Mouse (Mus musculus): ENCODE data around the gene Clybl. TPM values are rescaled to one million over a fixed set of nuclear protein-coding genes. Genes with fewer than 3 reads are reported as not detected.

The Clybl gene
- polyA plus RNA-seq, 1 experiment = 40.6 TPM

DNA sequence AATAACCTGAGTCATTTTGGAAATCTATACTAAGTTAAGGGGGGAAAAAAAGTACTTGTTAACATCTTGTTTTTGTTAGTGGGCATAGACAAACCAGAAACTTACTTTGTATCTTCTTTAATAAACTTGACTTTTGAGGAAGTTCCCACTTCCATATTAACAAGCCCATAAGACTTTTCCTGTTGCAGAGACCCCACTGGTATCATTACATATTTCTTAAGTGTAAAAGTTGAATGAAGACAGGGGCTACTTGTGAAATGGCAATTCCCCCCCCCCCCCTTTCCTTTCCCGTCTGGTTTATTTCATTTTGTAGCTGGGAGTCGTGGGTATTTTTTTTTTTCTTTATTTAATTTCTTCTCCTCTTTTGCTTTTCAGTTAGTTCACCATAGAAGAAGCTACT lies 115.4 kb downstream of the Clybl start:
- no peaks in the 10 kb centered on the region for H3K27me3 ChIP-seq (ENCODE audit: control insufficient read depth, insufficient read depth, low read length)

DNA sequence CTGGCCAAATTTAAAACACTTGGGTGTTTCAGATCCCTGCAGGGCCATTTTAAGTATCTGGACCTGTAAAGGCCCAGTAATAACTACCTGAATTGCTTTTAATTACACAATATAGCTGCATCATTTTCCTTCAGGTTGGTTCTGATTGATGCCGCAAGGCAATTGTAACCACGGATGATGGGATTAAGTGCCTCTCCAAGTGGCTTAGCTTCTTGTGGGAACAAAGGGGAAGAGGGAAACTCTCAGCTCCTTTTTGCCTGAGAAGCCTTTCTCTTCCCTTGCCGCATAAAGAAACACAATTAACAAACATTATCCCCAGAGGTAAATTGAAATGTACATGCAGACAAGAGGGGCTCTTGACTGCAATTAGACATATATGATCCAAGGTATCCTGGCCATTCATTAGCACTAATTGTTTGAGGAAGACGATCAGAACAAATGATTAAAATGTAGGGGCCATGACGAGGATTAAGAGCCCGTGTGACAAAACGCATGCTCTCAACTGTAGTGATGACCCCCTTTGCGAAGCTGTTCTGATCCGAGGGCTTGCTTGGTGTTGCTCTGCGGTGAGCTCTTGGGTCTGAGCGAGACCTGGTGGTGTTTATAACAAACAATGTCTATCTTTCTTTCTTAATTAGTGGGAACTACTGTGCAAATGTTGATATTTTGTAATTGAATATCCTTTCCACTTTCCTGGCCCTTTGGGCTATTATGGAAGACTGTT lies 116.0 kb downstream of the Clybl start:
- no peaks in the 10 kb centered on the region for H3K27me3 ChIP-seq (ENCODE audit: control insufficient read depth, insufficient read depth, low read length)
- 80% methylated on average over 11 of the region's 11 CpGs for WGBS

More for the DNA sequence above, 115.4 kb downstream of the Clybl start:
- 80% methylated on average over 2 of the region's 2 CpGs for WGBS
- no peak for DNase-seq
- no peak overlapping the region for H3K27ac ChIP-seq (ENCODE audit: insufficient read depth, low read length)
- H3K4me1 ChIP-seq (ENCODE audit: control insufficient read depth, insufficient read depth, low read length) = no peaks in the 10 kb centered on the region
- no peak overlapping the region for H3K4me3 ChIP-seq (replicated peaks; ENCODE audit: insufficient read depth, low read depth, low read length)
- TF ChIP-seq POLR2A (IDR thresholded peaks at IDR 0.05; ENCODE audit: borderline replicate concordance, insufficient read depth, low read length) (no peak), CTCF (IDR thresholded peaks at IDR 0.05; ENCODE audit: borderline replicate concordance, insufficient read depth, low read depth, low read length) (no peak)

DNA sequence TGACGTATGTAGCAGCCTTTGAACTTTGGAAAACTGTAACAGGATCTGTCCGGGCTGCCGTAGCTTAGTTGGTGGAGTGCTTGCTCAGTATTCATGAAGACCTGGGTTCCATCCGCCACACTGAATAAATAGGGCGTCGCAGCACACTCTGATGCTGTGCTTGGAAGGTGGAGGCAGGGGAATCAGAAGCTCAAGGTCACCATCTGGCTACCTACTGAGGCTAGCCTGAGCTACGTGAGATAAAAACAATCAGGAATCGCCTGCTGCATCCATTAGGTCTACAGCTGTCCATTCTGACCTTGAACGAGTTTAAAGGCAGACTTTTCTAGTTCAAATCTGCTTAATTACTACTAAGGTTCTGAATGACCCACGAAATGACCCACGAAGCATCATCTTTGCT lies 118.8 kb downstream of the Clybl start:
- H3K27ac ChIP-seq (ENCODE audit: insufficient read depth, low read length) = no peak overlapping the region
- no peak for DNase-seq
- no peak for TF ChIP-seq POLR2A (IDR thresholded peaks at IDR 0.05; ENCODE audit: borderline replicate concordance, insufficient read depth, low read length)
- H3K4me1 ChIP-seq (ENCODE audit: control insufficient read depth, insufficient read depth, low read length) = no peaks in the 10 kb centered on the region
- 88% methylated on average over 11 of the region's 11 CpGs for WGBS
- H3K4me3 ChIP-seq (replicated peaks; ENCODE audit: insufficient read depth, low read depth, low read length) = no peak overlapping the region
- no peaks in the 10 kb centered on the region for H3K27me3 ChIP-seq (ENCODE audit: control insufficient read depth, insufficient read depth, low read length)

More for the DNA sequence above, 116.0 kb downstream of the Clybl start:
- Histone ChIP-seq H3K4me1 (ENCODE audit: control insufficient read depth, insufficient read depth, low read length) (no peaks in the 10 kb centered on the region), H3K4me3 (replicated peaks; ENCODE audit: insufficient read depth, low read depth, low read length) (no peak overlapping the region), H3K27ac (ENCODE audit: insufficient read depth, low read length) (no peak overlapping the region)
- DNase-seq = no peak
- no peak for TF ChIP-seq POLR2A (IDR thresholded peaks at IDR 0.05; ENCODE audit: borderline replicate concordance, insufficient read depth, low read length)
- TF ChIP-seq CTCF (IDR thresholded peaks at IDR 0.05; ENCODE audit: borderline replicate concordance, insufficient read depth, low read depth, low read length) = no peak

DNA sequence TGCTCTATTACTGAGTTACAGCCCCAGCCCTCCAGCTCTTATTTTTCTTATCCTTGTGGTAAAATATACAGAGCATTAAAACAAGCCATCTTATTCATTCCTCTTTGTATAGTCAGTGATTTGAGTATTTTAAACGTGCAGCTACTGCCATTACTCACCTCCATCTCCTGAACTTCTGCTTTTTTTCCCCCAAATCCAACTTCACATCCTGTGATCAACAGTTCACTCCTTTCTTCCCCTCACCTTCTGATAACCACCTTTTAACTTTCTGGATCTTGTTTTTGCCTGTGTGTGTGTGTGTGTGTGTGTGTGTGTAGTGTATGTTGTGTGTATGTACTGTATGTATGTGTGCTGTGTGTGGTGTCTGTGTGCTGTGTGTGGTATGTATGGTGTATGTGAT lies 122.3 kb downstream of the Clybl start:
- H3K4me3 ChIP-seq (replicated peaks; ENCODE audit: insufficient read depth, low read depth, low read length) = no peak overlapping the region
- DNase-seq = no peak
- no peaks in the 10 kb centered on the region for H3K27me3 ChIP-seq (ENCODE audit: control insufficient read depth, insufficient read depth, low read length)
- 73% methylated on average over 1 of the region's 1 CpGs for WGBS
- no peak for TF ChIP-seq POLR2A (IDR thresholded peaks at IDR 0.05; ENCODE audit: borderline replicate concordance, insufficient read depth, low read length)
- TF ChIP-seq CTCF (IDR thresholded peaks at IDR 0.05; ENCODE audit: borderline replicate concordance, insufficient read depth, low read depth, low read length) = no peak
- H3K27ac ChIP-seq (ENCODE audit: insufficient read depth, low read length) = no peak overlapping the region
- no peaks in the 10 kb centered on the region for H3K4me1 ChIP-seq (ENCODE audit: control insufficient read depth, insufficient read depth, low read length)

DNA sequence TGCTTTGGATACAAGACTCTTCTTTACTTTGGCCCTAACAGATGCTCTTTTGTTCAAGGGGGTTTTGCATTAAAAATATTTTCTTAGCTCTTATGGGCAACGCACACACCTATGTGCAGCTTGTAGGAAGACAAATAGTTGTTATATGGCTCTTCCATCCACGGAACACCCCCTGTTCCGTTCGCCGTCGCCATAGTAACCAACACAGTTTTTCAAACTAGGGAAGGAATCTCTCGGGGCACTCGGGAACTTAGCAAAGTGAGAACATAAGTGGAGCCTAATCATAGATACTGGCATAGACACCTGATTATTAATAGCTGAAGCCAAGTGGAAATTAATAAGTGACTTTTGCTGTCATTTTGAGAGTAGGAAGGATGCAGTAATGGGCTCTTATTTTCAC lies 123.6 kb downstream of the Clybl start:
- no peaks in the 10 kb centered on the region for H3K4me1 ChIP-seq (ENCODE audit: control insufficient read depth, insufficient read depth, low read length)
- H3K27ac ChIP-seq (ENCODE audit: insufficient read depth, low read length) = no peak overlapping the region
- H3K27me3 ChIP-seq (ENCODE audit: control insufficient read depth, insufficient read depth, low read length) = no peaks in the 10 kb centered on the region
- 71% methylated on average over 8 of the region's 8 CpGs for WGBS
- TF ChIP-seq POLR2A (IDR thresholded peaks at IDR 0.05; ENCODE audit: borderline replicate concordance, insufficient read depth, low read length) (no peak), CTCF (IDR thresholded peaks at IDR 0.05; ENCODE audit: borderline replicate concordance, insufficient read depth, low read depth, low read length) (no peak)
- H3K4me3 ChIP-seq (replicated peaks; ENCODE audit: insufficient read depth, low read depth, low read length) = no peak overlapping the region
- no peak for DNase-seq

DNA sequence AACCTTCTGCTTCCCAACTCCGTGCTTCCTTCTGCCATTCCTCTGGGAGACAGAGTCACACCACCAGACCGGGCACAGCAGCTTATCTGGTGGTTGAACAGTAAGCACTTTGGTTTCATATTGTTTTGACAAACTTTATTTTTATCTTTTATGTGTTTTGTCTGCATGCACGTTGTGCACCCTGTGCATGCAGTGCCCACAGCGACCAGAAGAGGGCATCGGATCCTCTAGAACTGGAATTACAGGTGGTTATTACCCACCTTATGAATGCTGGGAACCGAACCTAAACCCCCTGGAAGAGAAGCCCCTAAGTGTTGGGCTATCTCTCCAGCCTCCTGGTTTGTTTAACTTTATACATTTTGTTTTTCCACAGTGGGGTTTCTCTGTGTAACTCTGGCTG lies 130.9 kb downstream of the Clybl start:
- WGBS = 97% methylated on average over 6 of the region's 6 CpGs
- H3K27me3 ChIP-seq (ENCODE audit: control insufficient read depth, insufficient read depth, low read length) = no peaks in the 10 kb centered on the region
- no peaks in the 10 kb centered on the region for H3K4me1 ChIP-seq (ENCODE audit: control insufficient read depth, insufficient read depth, low read length)
- no peak for DNase-seq
- TF ChIP-seq POLR2A (IDR thresholded peaks at IDR 0.05; ENCODE audit: borderline replicate concordance, insufficient read depth, low read length) = no peak
- TF ChIP-seq CTCF (IDR thresholded peaks at IDR 0.05; ENCODE audit: borderline replicate concordance, insufficient read depth, low read depth, low read length) = peak; percentile 16; the same call in 1 of the 2 replicates
- H3K27ac ChIP-seq (ENCODE audit: insufficient read depth, low read length) = no peak overlapping the region
- no peak overlapping the region for H3K4me3 ChIP-seq (replicated peaks; ENCODE audit: insufficient read depth, low read depth, low read length)

DNA sequence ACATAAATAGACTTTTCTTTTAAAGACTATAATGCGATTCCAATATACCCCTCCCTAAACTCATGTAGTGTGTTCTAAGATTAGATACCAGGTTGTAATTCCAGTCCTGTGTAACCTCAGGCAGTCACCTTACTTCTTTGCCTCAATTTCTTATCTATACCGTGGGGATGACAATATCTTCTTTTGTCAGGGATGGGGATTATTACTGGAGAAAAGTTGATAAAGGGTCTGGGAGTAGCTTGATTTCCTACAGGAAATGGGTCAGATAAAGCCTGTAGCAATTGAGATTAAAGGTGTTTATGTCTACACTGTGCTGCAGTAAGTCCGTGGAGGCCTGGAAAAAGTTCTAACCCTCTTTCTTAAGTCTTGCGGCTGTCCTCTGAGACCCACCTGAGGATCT lies 131.8 kb downstream of the Clybl start:
- H3K4me3 ChIP-seq (replicated peaks; ENCODE audit: insufficient read depth, low read depth, low read length) = no peak overlapping the region
- no peaks in the 10 kb centered on the region for H3K27me3 ChIP-seq (ENCODE audit: control insufficient read depth, insufficient read depth, low read length)
- no peak overlapping the region for H3K27ac ChIP-seq (ENCODE audit: insufficient read depth, low read length)
- WGBS = 97% methylated on average over 4 of the region's 4 CpGs
- no peaks in the 10 kb centered on the region for H3K4me1 ChIP-seq (ENCODE audit: control insufficient read depth, insufficient read depth, low read length)
- DNase-seq = no peak
- TF ChIP-seq POLR2A (IDR thresholded peaks at IDR 0.05; ENCODE audit: borderline replicate concordance, insufficient read depth, low read length) = no peak
- TF ChIP-seq CTCF (IDR thresholded peaks at IDR 0.05; ENCODE audit: borderline replicate concordance, insufficient read depth, low read depth, low read length) = no peak

DNA sequence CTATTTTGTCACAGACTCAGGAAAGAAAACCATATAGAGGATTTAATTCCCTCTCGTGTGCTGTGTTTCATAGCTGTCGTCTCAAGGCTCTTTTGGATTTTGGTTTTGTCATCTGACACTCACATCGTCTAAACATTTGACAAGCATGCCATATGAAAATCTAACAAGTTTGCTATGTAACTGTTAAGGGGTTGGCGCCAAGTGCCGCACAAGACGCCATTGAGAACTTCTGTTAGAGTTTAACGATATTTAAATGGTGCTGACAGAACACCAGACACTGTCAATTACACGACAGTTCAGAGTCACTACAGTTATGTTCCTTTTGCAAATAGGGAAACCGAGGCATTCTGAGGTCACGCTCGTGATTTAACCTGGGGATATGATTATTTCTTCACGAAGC lies 134.2 kb downstream of the Clybl start:
- WGBS = 96% methylated on average over 12 of the region's 12 CpGs
- no peak for DNase-seq
- TF ChIP-seq CTCF (IDR thresholded peaks at IDR 0.05; ENCODE audit: borderline replicate concordance, insufficient read depth, low read depth, low read length) = no peak
- TF ChIP-seq POLR2A (IDR thresholded peaks at IDR 0.05; ENCODE audit: borderline replicate concordance, insufficient read depth, low read length) = no peak
- H3K27me3 ChIP-seq (ENCODE audit: control insufficient read depth, insufficient read depth, low read length) = no peaks in the 10 kb centered on the region
- H3K4me1 ChIP-seq (ENCODE audit: control insufficient read depth, insufficient read depth, low read length) = no peaks in the 10 kb centered on the region
- H3K27ac ChIP-seq (ENCODE audit: insufficient read depth, low read length) = no peak overlapping the region
- H3K4me3 ChIP-seq (replicated peaks; ENCODE audit: insufficient read depth, low read depth, low read length) = no peak overlapping the region

All from cerebellum, adult 2 months (tissue).